Mouse (Mus musculus) intestine, postnatal 0 days (tissue): ENCODE results near the gene Sec16a. TPM values are rescaled to one million over a fixed set of nuclear protein-coding genes. Genes with fewer than 3 reads are reported as not detected.

ENCODE experiments used
- ATAC-seq: fragments of 200-750 bp; cut with Nextera tagmentation; 2 replicates; pipeline ENCODE4 v1.8.0; 2017; ENCODE audit warnings: mild to moderate bottlenecking, moderate TSS enrichment, moderate library complexity
- H3K27ac ChIP-seq: fragments of 300-500 bp; sonication (generic); 2 replicates; pipeline ENCODE4 v1.5.1; 2014; ENCODE audit warnings: mild to moderate bottlenecking, low read depth, low read length, moderate library complexity
- H3K27me3 ChIP-seq: fragments of 300-500 bp; sonication (generic); replicated peaks from 2 replicates; pipeline ENCODE4 v1.6.1; 2014; ENCODE audit warnings: low read length, mixed read lengths; ENCODE audit not compliant: control insufficient read depth, insufficient read depth
- H3K36me3 ChIP-seq: fragments of 300-500 bp; sonication (generic); 2 replicates; pipeline ENCODE4 v1.6.1; 2014; ENCODE audit warnings: mild to moderate bottlenecking, moderate library complexity; ENCODE audit not compliant: control insufficient read depth, insufficient read depth
- H3K4me1 ChIP-seq: fragments of 300-500 bp; sonication (generic); replicated peaks from 2 replicates; pipeline ENCODE4 v1.6.1; 2014; ENCODE audit warnings: antibody characterized with exemption, low read length, mixed read lengths; ENCODE audit not compliant: control insufficient read depth, insufficient read depth
- H3K4me2 ChIP-seq: fragments of 300-500 bp; sonication (generic); replicated peaks from 2 replicates; pipeline ENCODE4 v1.6.1; 2014; ENCODE audit warnings: low read depth, mild to moderate bottlenecking, moderate library complexity
- H3K4me3 ChIP-seq: fragments of 300-500 bp; sonication (generic); 2 replicates; pipeline ENCODE4 v1.5.1; 2014; ENCODE audit warnings: low read depth, low read length
- H3K9ac ChIP-seq: fragments of 300-500 bp; sonication (generic); 2 replicates; pipeline ENCODE4 v1.6.1; 2014; ENCODE audit warnings: mild to moderate bottlenecking, low read depth, low read length
- H3K9me3 ChIP-seq: fragments of 300-500 bp; sonication (generic); 2 replicates; pipeline ENCODE4 v1.6.1; 2016; ENCODE audit warnings: mixed run types; ENCODE audit not compliant: control insufficient read depth
- CTCF ChIP-seq: sonication (generic); IDR thresholded peaks from 2 replicates; pipeline ENCODE4 v1.5.1; 2016; ENCODE audit warnings: low read depth, mild to moderate bottlenecking, control low read depth, antibody characterized with exemption, moderate library complexity
- WGBS: fragments of 180-500 bp; shearing (Covaris S2); extraction: QIAGEN DNeasy Blood & Tissue Kit; methylation state at CpG from one replicate; pipeline ENCODE4 v1.1.7; 2014; 5-methylcytosine and 5-hydroxymethylcytosine counted together
- polyA plus RNA-seq: library from polyadenylated mRNA; unstranded; fragments of >200 nt; fragmentation: Nextera tagmentation; extraction: Ambion mirVana; gene quantifications from 2 replicates; pipeline ENCODE4 v1.2.1, GENCODE M21; 2015

Gene Sec16a
- polyA plus RNA-seq, 1 experiment from 2014 or later: 17.4 TPM

DNA sequence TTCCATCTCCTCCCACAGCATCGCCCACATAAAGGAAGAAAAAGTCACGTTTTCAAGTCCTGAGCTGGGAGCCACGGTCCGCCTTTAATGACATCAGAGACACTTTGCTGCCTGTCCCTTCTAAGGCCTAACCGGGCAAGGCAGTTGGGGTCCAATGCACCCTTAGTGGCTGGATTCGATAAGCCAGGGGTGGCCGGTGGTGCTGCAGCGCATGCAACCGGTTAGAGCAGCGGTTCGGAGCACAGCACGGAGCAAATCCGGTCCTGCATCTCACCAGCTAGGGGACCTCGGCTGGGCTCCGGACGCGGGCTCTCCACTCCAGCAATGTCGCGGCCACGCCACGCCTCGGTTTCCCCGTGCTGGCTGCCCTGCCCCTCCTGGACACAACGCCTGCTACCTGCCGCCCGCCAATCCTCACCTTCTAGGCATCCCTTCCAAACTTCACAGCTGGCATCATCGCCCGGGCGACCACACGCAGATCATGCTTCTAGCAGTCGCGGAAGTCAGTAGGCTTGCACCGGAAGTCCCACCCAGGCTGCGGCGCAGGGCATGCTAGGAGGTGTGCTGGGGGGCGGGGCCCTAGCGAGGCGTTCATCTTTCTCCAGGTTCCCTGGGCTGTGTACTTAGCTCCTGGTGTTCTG is 64.8 kb downstream of the Sec16a start, which contains the start of gene Snapc4:
Gene Snapc4 (minus strand): TSS at position 523 of the 641 bp plus-strand sequence.
- peak within 1 kb of the TSS; percentile 61 for H3K4me3 ChIP-seq
- no peaks in the 10 kb centered on the region for H3K27me3 ChIP-seq
- H3K36me3 ChIP-seq: peaks cover 47% of the 10 kb centered on the region
- peak within 1 kb of the TSS; percentile 51 for H3K9ac ChIP-seq
- H3K4me2 ChIP-seq: peak within 1 kb of the TSS; percentile 79
- no peak; the same call in 1 of the 2 replicates for TF ChIP-seq CTCF
- H3K27ac ChIP-seq: no peak within 1 kb of the TSS
- H3K4me1 ChIP-seq: no peaks in the 10 kb centered on the region
- no peaks in the 10 kb centered on the region for H3K9me3 ChIP-seq
- ATAC-seq: peak; percentile 83
- under 1% methylated on average over 38 of the region's 38 CpGs for WGBS

DNA sequence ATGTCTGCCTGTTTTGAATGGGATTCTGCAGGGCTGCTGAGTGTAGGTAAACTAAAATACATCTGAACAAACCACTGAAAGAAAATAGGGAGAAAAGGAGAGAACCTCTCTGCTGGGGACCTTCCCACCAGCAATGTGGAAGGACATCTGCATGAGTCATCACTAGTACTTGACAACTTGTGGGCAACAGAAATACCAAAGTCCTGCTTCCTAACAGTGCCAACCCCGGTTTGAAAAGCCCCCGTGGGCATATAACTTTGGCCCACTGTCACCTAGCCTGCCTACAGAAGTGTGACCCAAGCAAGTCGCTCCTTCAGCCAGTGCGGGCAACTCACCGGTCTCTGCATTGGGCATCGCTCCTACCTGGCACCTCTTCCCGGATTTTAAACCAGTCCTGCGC is 72.6 kb downstream of the Sec16a start:
- H3K4me1 ChIP-seq: no peaks in the 10 kb centered on the region
- H3K36me3 ChIP-seq: peaks cover 79% of the 10 kb centered on the region
- no peaks in the 10 kb centered on the region for H3K9me3 ChIP-seq
- H3K27me3 ChIP-seq: no peaks in the 10 kb centered on the region
- no peak for TF ChIP-seq CTCF
- 96% methylated on average over 8 of the region's 8 CpGs for WGBS
- H3K9ac ChIP-seq: no peak overlapping the region
- no peak for ATAC-seq
- no peak overlapping the region for H3K4me2 ChIP-seq
- H3K4me3 ChIP-seq: no peak overlapping the region
- H3K27ac ChIP-seq: no peak overlapping the region; the same call in 1 of the 2 replicates

DNA sequence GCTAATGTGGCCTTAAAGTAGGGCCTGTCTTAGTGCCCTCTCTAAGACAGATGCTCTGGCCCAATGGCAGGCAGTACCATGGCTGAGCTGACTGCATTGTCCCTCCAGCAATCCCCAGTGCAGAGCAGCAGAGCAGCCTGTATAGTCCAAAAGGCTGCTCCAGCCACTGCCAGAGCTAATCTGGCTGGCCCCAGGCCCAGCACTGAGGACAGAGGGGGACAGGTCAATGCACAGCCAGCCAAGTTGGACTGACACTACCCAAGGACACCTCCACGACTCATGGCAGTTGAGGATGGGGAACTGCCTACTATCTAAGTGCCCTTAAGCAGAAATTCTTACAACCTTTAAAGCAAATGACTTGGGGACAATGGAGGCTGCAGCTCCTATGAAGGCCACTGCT is 76.4 kb downstream of the Sec16a start:
- Histone ChIP-seq H3K9ac (no peak overlapping the region), H3K4me2 (no peak overlapping the region), H3K4me3 (no peak overlapping the region), H3K27ac (no peak overlapping the region), H3K27me3 (no peaks in the 10 kb centered on the region), H3K36me3 (peaks cover 75% of the 10 kb centered on the region), H3K9me3 (no peaks in the 10 kb centered on the region), H3K4me1 (no peaks in the 10 kb centered on the region)
- TF ChIP-seq CTCF: no peak
- 91% methylated on average over 1 of the region's 1 CpGs for WGBS
- ATAC-seq: no peak

DNA sequence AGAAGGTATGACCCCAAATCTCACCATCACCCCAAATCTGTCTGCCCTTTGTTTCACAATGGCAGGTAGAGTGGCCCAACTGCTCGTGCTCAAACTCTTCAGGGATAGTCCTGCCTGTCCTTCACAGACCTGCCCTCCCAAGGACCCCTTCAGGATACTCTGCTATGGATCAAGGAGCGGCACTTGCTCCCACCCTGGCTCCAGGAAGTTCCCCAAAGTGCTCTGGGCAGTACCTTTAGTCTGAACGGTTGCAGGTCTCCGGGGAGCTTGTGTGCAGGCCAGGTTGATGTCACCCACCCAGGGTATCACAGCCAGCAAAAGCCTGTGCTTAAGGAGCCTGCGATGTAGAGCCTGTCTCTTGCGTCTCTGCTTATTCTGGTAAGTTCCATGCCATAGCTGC is 77.1 kb downstream of the Sec16a start:
- no peak for ATAC-seq
- Histone ChIP-seq H3K4me1 (no peaks in the 10 kb centered on the region), H3K4me3 (no peak overlapping the region), H3K27me3 (no peaks in the 10 kb centered on the region), H3K9me3 (no peaks in the 10 kb centered on the region), H3K9ac (no peak overlapping the region), H3K27ac (no peak overlapping the region), H3K4me2 (no peak overlapping the region), H3K36me3 (peaks cover 68% of the 10 kb centered on the region)
- no peak for TF ChIP-seq CTCF
- WGBS: 92% methylated on average over 6 of the region's 6 CpGs

DNA sequence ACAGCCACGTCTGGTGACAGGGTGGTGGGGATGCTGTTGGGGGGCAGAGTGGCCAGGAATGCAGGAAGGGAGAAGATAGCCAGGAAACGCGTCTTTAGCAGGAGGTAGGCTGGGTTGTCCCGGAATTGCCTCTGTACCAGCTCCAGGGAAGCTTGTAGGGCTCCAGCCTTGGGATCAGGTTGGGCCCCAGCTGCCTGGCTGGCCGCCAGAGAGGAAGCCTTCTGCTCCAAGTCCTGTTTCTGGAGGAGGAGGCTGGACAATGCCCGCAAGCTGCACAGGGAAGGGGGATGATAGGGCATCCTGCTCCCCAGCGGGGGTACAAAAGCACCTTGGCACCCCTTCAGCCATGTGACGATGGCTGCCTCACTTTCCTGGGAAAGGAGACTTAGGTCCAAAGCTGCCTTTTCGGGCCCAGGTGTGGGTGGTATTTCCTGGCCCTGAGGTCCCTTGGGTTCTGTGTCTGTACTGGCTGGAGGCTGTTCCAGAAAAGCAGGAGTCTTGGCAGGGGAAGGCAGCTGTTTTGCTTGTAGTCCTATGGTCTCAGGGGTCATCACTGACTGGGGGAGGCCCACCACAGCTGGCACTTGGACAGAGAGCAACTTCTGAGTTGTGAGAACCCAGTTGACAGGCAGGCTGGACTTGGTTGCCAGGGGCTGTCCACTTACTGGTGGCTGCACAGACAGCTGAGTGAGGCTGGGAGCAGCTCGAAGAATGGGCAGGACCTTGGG is 80.1 kb downstream of the Sec16a start:
- peaks cover 43% of the 10 kb centered on the region for H3K36me3 ChIP-seq
- H3K27me3 ChIP-seq: no peaks in the 10 kb centered on the region
- H3K4me1 ChIP-seq: no peaks in the 10 kb centered on the region
- no peak overlapping the region for H3K4me3 ChIP-seq
- no peak overlapping the region for H3K4me2 ChIP-seq
- ATAC-seq: no peak
- TF ChIP-seq CTCF: no peak
- no peak overlapping the region for H3K27ac ChIP-seq
- no peaks in the 10 kb centered on the region for H3K9me3 ChIP-seq
- H3K9ac ChIP-seq: no peak overlapping the region; the same call in 1 of the 2 replicates
- WGBS: 76% methylated on average over 10 of the region's 10 CpGs

DNA sequence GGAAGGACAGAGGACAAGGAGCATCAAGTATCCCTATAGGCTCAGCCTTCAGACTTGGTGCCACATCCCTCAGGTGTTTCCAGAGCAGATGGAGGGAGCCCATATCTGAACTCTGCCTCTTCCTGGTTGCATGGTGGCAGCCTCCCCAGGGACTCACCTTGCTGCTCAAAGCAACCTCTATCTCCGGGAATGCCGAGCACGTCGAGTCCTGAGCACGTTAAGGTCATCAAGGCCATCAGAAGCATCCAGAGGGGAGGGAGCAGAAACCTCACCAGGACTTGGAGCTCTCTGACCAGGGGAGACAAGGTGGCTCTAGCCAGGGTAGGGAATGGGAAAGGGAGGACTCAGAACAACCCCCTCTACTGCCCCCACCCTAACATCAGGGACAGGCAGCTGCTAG is 81.5 kb downstream of the Sec16a start:
- H3K27me3 ChIP-seq: no peaks in the 10 kb centered on the region
- TF ChIP-seq CTCF: no peak
- no peak overlapping the region for H3K4me3 ChIP-seq
- peaks cover 30% of the 10 kb centered on the region for H3K36me3 ChIP-seq
- H3K9ac ChIP-seq: no peak overlapping the region
- H3K4me2 ChIP-seq: no peak overlapping the region
- H3K27ac ChIP-seq: no peak overlapping the region
- ATAC-seq: no peak
- H3K9me3 ChIP-seq: no peaks in the 10 kb centered on the region
- H3K4me1 ChIP-seq: no peaks in the 10 kb centered on the region
- 46% methylated on average over 5 of the region's 5 CpGs for WGBS
